Mouse (Mus musculus): ENCODE measurements at regions not wholly inside any gene's neighbourhood (a gene's known extent, or its start where the extent isn't known, plus 50 kb on each side); places are given as distances from the start of the nearest gene placed in this dataset.

DNA sequence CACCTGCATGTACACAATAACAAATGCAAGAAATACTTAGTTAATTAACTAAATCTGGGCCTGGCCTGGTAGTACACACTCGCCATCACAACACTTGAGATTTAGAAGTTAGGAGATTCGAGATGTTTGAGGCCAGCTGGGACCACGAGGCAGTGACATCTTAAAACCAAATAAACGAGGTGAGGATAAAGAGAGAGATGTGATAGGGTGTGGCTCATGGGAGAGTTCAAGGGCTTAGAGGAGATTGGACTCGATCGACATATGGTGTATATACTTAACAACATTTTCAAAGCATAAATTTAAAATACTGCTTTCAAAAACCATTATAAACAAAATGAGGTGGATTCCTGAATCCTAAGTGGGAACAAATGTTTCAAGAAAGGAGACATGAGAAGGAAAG lies 284.4 kb upstream of the Maf start:
- TF ChIP-seq GATA1 (IDR thresholded peaks at IDR 0.05; ENCODE audit: borderline replicate concordance, low read length) (no peak), FLI1 (IDR thresholded peaks at IDR 0.05; ENCODE audit: low read length) (no peak)
